Mouse (Mus musculus): Measurements from ENCODE around the gene Slc12a8. TPM values are rescaled to one million over a fixed set of nuclear protein-coding genes. Genes with fewer than 3 reads are reported as not detected.

The Slc12a8 gene
- total RNA-seq, 1 experiment: 3.7 TPM

- no peaks in the 10 kb centered on the region for H3K36me3 ChIP-seq (ENCODE audit: control insufficient read depth, insufficient read depth, low read length, poor library complexity, severe bottlenecking)
- no peak overlapping the region for H3K4me3 ChIP-seq (ENCODE audit: insufficient read depth in 1 of 2, low read depth in 1 of 2, low read length in 2 of 2, poor library complexity in 1 of 2, severe bottlenecking in 1 of 2)
- no peak for DNase-seq (ENCODE audit: low read depth, low spot score)
- no peak overlapping the region for H3K27ac ChIP-seq (ENCODE audit: insufficient read depth, low read depth, low read length, poor library complexity, severe bottlenecking)
- peaks cover 0 to 4% of the 10 kb centered on the region in 2 experiments; a peak in 1 of 4 replicates for H3K4me1 ChIP-seq (ENCODE audit: control insufficient read depth in 2 of 2, insufficient read depth in 2 of 2, low read length in 2 of 2, poor library complexity in 1 of 2)
- no peak overlapping the region for H3K9ac ChIP-seq (ENCODE audit: insufficient read depth, low read depth, low read length, poor library complexity, severe bottlenecking)
- H3K9me3 ChIP-seq (ENCODE audit: control insufficient read depth, insufficient read depth, low read depth, low read length): no peaks in the 10 kb centered on the region
- TF ChIP-seq HCFC1 (IDR thresholded peaks at IDR 0.05; ENCODE audit: borderline replicate concordance, insufficient read depth, low read length) (no peak), MAFK (IDR thresholded peaks at IDR 0.05; ENCODE audit: insufficient read depth, low read depth, low read length) (no peak), ZNF384 (IDR thresholded peaks at IDR 0.05; ENCODE audit: low read depth, low read length) (no peak), ZC3H11A (IDR thresholded peaks at IDR 0.05; ENCODE audit: borderline replicate concordance, low read depth, low read length) (no peak), CHD2 (IDR thresholded peaks at IDR 0.05; ENCODE audit: low read depth, low read length) (no peak)
- in situ Hi-C loops (cut with MboI; ENCODE audit: low sequenced_read_pairs in 2 of 2, unreplicated experiment in 2 of 2): no loop called here
Observed at GRCm38 (mm10) chr16:33573703-33574102, 56.6 kb downstream of the Slc12a8 start.

- in situ Hi-C loops (cut with MboI; ENCODE audit: low sequenced_read_pairs in 2 of 2, unreplicated experiment in 2 of 2): no loop called here
- H3K4me1 ChIP-seq (ENCODE audit: control insufficient read depth in 2 of 2, insufficient read depth in 2 of 2, low read length in 2 of 2, poor library complexity in 1 of 2): peaks cover 0 to 8% of the 10 kb centered on the region in 2 experiments; a peak in 1 of 4 replicates
- H3K9ac ChIP-seq (ENCODE audit: insufficient read depth, low read depth, low read length, poor library complexity, severe bottlenecking): no peak overlapping the region
- TF ChIP-seq MAFK (IDR thresholded peaks at IDR 0.05; ENCODE audit: insufficient read depth, low read depth, low read length): no peak
- no peak for TF ChIP-seq CHD2 (IDR thresholded peaks at IDR 0.05; ENCODE audit: low read depth, low read length)
- no peak for TF ChIP-seq ZNF384 (IDR thresholded peaks at IDR 0.05; ENCODE audit: low read depth, low read length)
- no peak for TF ChIP-seq HCFC1 (IDR thresholded peaks at IDR 0.05; ENCODE audit: borderline replicate concordance, insufficient read depth, low read length)
- TF ChIP-seq ZC3H11A (IDR thresholded peaks at IDR 0.05; ENCODE audit: borderline replicate concordance, low read depth, low read length): no peak
- DNase-seq (ENCODE audit: low read depth, low spot score): no peak
- no peak overlapping the region for H3K27ac ChIP-seq (ENCODE audit: insufficient read depth, low read depth, low read length, poor library complexity, severe bottlenecking)
- no peaks in the 10 kb centered on the region for H3K9me3 ChIP-seq (ENCODE audit: control insufficient read depth, insufficient read depth, low read depth, low read length)
- H3K4me3 ChIP-seq (ENCODE audit: insufficient read depth in 1 of 2, low read depth in 1 of 2, low read length in 2 of 2, poor library complexity in 1 of 2, severe bottlenecking in 1 of 2): no peak overlapping the region
- H3K36me3 ChIP-seq (ENCODE audit: control insufficient read depth, insufficient read depth, low read length, poor library complexity, severe bottlenecking): no peaks in the 10 kb centered on the region
Observed at GRCm38 (mm10) chr16:33575728-33576127, 58.6 kb downstream of the Slc12a8 start.

DNA sequence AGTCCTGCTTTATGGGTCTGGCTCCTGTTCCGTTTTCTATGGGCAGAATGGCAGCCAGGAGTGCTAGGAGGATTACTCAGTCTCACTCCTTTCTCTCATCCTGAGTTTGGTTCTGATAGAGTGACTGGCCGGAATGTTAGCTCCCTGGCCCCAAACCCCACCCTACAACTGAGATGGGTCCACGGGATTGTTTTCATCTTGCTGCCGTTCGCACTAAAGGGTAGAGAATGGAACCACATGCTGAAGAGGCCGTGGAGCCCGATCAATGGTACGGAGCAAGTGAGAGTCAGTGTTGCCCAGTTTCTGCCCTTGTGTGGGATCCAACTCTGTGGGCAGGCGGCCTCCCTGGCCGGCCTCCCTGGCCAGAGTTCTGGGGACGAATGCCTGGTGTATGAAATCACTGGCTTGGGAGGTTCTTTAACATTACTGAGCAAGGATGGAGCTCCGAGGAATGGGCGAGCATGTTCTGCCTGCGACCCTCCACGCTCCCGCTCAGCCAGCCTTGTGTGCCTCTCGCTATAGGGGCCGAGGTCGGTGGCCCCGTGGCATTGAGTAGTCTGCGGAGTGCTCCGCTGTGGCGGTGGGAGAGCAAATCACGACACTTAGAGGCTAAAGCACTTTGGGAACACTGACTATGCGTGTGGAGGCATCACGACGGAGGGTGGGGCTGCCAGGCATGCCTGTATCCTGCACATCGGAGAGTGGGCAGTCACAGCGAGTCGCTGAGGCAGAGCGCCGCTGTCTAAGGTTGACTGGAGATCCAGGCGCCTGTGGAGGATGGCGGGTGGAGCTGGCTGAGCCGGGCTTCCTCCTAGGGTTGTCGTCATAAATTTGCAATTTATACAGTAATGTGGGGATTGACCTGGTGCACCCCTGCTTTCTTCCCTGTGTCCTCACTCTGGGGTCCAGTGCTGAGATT, 59.4 kb downstream of the Slc12a8 start:
- Histone ChIP-seq H3K27ac (ENCODE audit: insufficient read depth, low read depth, low read length, poor library complexity, severe bottlenecking) (no peak overlapping the region), H3K36me3 (ENCODE audit: control insufficient read depth, insufficient read depth, low read length, poor library complexity, severe bottlenecking) (no peaks in the 10 kb centered on the region), H3K9me3 (ENCODE audit: control insufficient read depth, insufficient read depth, low read depth, low read length) (no peaks in the 10 kb centered on the region), H3K4me1 (ENCODE audit: control insufficient read depth in 2 of 2, insufficient read depth in 2 of 2, low read length in 2 of 2, poor library complexity in 1 of 2) (peaks cover 0 to 10% of the 10 kb centered on the region in 2 experiments; a peak in 2 of 4 replicates), H3K4me3 (ENCODE audit: insufficient read depth in 1 of 2, low read depth in 1 of 2, low read length in 2 of 2, poor library complexity in 1 of 2, severe bottlenecking in 1 of 2) (peak overlapping the region; percentile 54 to 60), H3K9ac (ENCODE audit: insufficient read depth, low read depth, low read length, poor library complexity, severe bottlenecking) (peak overlapping the region; percentile 56)
- in situ Hi-C loops (cut with MboI; ENCODE audit: low sequenced_read_pairs in 2 of 2, unreplicated experiment in 2 of 2): no loop called here
- DNase-seq (ENCODE audit: low read depth, low spot score): no peak
- TF ChIP-seq MAFK (IDR thresholded peaks at IDR 0.05; ENCODE audit: insufficient read depth, low read depth, low read length): no peak

GRCm38 (mm10) chr16:33578462-33578861, 61.3 kb downstream of the Slc12a8 start:
- TF ChIP-seq MAFK (IDR thresholded peaks at IDR 0.05; ENCODE audit: insufficient read depth, low read depth, low read length) (no peak), ZC3H11A (IDR thresholded peaks at IDR 0.05; ENCODE audit: borderline replicate concordance, low read depth, low read length) (no peak), HCFC1 (IDR thresholded peaks at IDR 0.05; ENCODE audit: borderline replicate concordance, insufficient read depth, low read length) (no peak), ZNF384 (IDR thresholded peaks at IDR 0.05; ENCODE audit: low read depth, low read length) (no peak), CHD2 (IDR thresholded peaks at IDR 0.05; ENCODE audit: low read depth, low read length) (no peak)
- DNase-seq (ENCODE audit: low read depth, low spot score): no peak
- in situ Hi-C loops (cut with MboI; ENCODE audit: low sequenced_read_pairs in 2 of 2, unreplicated experiment in 2 of 2): no loop called here
- Histone ChIP-seq H3K4me3 (ENCODE audit: insufficient read depth in 1 of 2, low read depth in 1 of 2, low read length in 2 of 2, poor library complexity in 1 of 2, severe bottlenecking in 1 of 2) (no peak overlapping the region), H3K4me1 (ENCODE audit: control insufficient read depth in 2 of 2, insufficient read depth in 2 of 2, low read length in 2 of 2, poor library complexity in 1 of 2) (peaks cover 0 to 7% of the 10 kb centered on the region in 2 experiments; a peak in 2 of 4 replicates), H3K9ac (ENCODE audit: insufficient read depth, low read depth, low read length, poor library complexity, severe bottlenecking) (no peak overlapping the region), H3K27ac (ENCODE audit: insufficient read depth, low read depth, low read length, poor library complexity, severe bottlenecking) (no peak overlapping the region), H3K9me3 (ENCODE audit: control insufficient read depth, insufficient read depth, low read depth, low read length) (no peaks in the 10 kb centered on the region), H3K36me3 (ENCODE audit: control insufficient read depth, insufficient read depth, low read length, poor library complexity, severe bottlenecking) (no peaks in the 10 kb centered on the region)

Measured in ES-E14 (cell line).